Mouse (Mus musculus) embryonic facial prominence, embryonic 15.5 days (tissue): Measurements from ENCODE around the gene Cenpv. TPM values are rescaled to one million over a fixed set of nuclear protein-coding genes. Genes with fewer than 3 reads are reported as not detected.

ENCODE experiments used
- ATAC-seq: fragments of 200-750 bp; cut with Nextera tagmentation; 2 replicates; pipeline ENCODE4 v1.8.0; 2017; ENCODE audit warnings: low read depth, moderate TSS enrichment; ENCODE audit not compliant: insufficient number of reproducible peaks, low FRiP score, low TSS enrichment
- H3K27ac ChIP-seq: fragments of 300-500 bp; sonication (generic); replicated peaks from 2 replicates; pipeline ENCODE4 v1.5.1; 2015; ENCODE audit warnings: mild to moderate bottlenecking, inconsistent platforms
- H3K27me3 ChIP-seq: fragments of 300-500 bp; sonication (generic); 2 replicates; pipeline ENCODE4 v1.6.1; 2015; ENCODE audit warnings: inconsistent platforms
- H3K36me3 ChIP-seq: fragments of 300-500 bp; sonication (generic); 2 replicates; pipeline ENCODE4 v1.6.1; 2015; ENCODE audit warnings: mild to moderate bottlenecking, inconsistent platforms
- H3K4me1 ChIP-seq: fragments of 300-500 bp; sonication (generic); 2 replicates; pipeline ENCODE4 v1.6.1; 2015; ENCODE audit warnings: inconsistent platforms
- H3K4me2 ChIP-seq: fragments of 300-500 bp; sonication (generic); replicated peaks from 2 replicates; pipeline ENCODE4 v1.6.1; 2015; ENCODE audit warnings: mild to moderate bottlenecking, inconsistent platforms
- H3K4me3 ChIP-seq: fragments of 300-500 bp; sonication (generic); replicated peaks from 2 replicates; pipeline ENCODE4 v1.5.1; 2015; ENCODE audit warnings: mild to moderate bottlenecking, inconsistent platforms
- H3K9ac ChIP-seq: fragments of 300-500 bp; sonication (generic); 2 replicates; pipeline ENCODE4 v1.6.1; 2015; ENCODE audit warnings: inconsistent platforms
- H3K9me3 ChIP-seq: fragments of 300-500 bp; sonication (generic); replicated peaks from 2 replicates; pipeline ENCODE4 v1.6.1; 2016; ENCODE audit warnings: inconsistent platforms
- WGBS: fragments of 180-500 bp; shearing (Covaris S2); methylation state at CpG from one replicate; pipeline ENCODE4 v1.1.7; 2015; 5-methylcytosine and 5-hydroxymethylcytosine counted together
- polyA plus RNA-seq: library from polyadenylated mRNA; unstranded; fragments of >200 nt; fragmentation: Nextera tagmentation; extraction: Ambion mirVana; gene quantifications from 2 replicates; pipeline ENCODE4 v1.2.1, GENCODE M21; 2015

The Cenpv gene
- polyA plus RNA-seq, 1 experiment from 2014 or later: 29.0 TPM

DNA sequence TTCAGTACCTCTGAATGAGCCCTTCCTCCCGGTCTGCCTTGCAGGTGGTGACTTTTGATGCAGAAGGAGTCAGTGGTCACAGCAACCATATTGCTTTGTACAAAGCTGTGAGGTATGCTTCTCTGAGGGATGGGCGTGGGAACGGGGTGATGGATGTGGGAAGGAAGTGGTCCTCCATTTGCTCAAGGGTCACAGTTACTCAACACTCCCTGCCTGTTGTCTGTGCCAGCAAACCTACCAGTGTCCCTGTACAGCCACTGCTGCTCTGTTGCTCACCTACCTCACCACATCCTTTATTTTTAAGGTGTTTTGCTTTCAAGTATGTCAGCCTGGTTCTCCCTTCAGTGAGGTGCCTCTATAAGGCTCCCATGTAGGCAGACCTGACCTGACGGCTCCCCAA lies 31.4 kb downstream of the Cenpv start:
- WGBS: 87% methylated on average over 4 of the region's 4 CpGs
- Histone ChIP-seq H3K4me2 (no peak overlapping the region), H3K36me3 (no peaks in the 10 kb centered on the region), H3K9ac (no peak overlapping the region), H3K4me3 (no peak overlapping the region), H3K4me1 (peaks cover 8% of the 10 kb centered on the region; the same call in 1 of the 2 replicates), H3K27ac (no peak overlapping the region), H3K9me3 (no peaks in the 10 kb centered on the region), H3K27me3 (no peaks in the 10 kb centered on the region)
- ATAC-seq: no peak

GRCm38 (mm10) chr11:62500529-62500928 lies 38.5 kb downstream of the Cenpv start:
- Histone ChIP-seq H3K4me1 (no peaks in the 10 kb centered on the region; the same call in 1 of the 2 replicates), H3K27ac (no peak overlapping the region), H3K4me2 (no peak overlapping the region), H3K4me3 (no peak overlapping the region), H3K9me3 (no peaks in the 10 kb centered on the region), H3K27me3 (no peaks in the 10 kb centered on the region), H3K9ac (no peak overlapping the region), H3K36me3 (no peaks in the 10 kb centered on the region)
- 88% methylated on average over 2 of the region's 2 CpGs for WGBS
- no peak for ATAC-seq

GRCm38 (mm10) chr11:62498802-62499201 lies 40.3 kb downstream of the Cenpv start:
- Histone ChIP-seq H3K27me3 (no peaks in the 10 kb centered on the region), H3K4me2 (no peak overlapping the region), H3K36me3 (no peaks in the 10 kb centered on the region), H3K4me3 (no peak overlapping the region), H3K27ac (no peak overlapping the region), H3K4me1 (peaks cover 11% of the 10 kb centered on the region), H3K9me3 (no peaks in the 10 kb centered on the region), H3K9ac (no peak overlapping the region)
- ATAC-seq: no peak
- WGBS: 89% methylated on average over 2 of the region's 2 CpGs

DNA sequence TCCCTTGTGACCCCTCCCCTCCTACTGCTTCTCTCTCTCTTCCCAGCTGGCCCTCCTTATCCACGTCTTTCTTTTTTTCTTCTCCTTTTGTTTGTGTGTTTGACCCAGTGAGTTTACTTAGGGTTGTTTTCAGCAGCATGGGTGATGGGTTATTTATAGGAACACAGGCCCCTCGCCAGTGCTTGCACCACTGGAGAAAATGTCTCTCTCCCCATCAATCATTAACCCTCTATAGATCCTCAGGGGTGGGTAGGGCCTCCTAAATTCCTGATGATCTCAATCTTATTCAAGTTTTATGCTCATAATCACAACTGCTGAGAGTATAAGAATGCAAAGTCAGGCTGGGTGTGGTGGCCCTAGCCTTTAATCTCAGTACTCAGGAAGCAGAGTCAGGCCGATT lies 41.9 kb downstream of the Cenpv start:
- no peak overlapping the region for H3K9ac ChIP-seq
- H3K36me3 ChIP-seq: no peaks in the 10 kb centered on the region
- no peak for ATAC-seq
- H3K9me3 ChIP-seq: no peaks in the 10 kb centered on the region
- no peak overlapping the region for H3K27ac ChIP-seq
- H3K27me3 ChIP-seq: no peaks in the 10 kb centered on the region
- 56% methylated on average over 3 of the region's 3 CpGs for WGBS
- H3K4me1 ChIP-seq: peaks cover 11% of the 10 kb centered on the region
- H3K4me3 ChIP-seq: no peak overlapping the region
- no peak overlapping the region for H3K4me2 ChIP-seq

DNA sequence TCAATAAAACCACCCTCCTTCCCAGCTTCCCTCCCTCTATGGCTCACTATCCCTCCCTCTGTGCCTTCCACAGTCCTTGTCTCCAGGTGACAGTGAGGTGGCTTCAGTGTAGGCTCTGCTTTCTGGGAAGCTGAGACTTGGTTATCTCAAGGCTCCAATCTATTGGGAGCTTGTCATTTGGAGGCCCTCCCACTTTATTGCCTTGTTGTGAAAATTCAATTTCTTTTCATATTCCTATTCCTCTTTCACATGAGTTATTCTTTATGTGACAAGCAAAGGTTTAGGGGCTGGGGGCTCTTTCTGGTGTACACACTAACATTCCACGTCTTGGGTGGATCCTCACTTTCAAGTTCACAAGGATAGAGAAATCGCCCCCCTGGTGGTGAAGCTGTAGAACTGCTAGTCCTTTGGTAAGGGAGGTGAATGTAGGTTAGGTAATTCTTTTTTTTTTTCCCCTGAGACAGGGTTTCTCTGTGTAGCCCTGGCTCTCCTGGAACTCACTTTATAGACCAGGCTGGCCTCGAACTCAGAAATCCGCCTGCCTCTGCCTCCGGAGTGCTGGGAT lies 42.8 kb downstream of the Cenpv start:
- Histone ChIP-seq H3K9ac (no peak overlapping the region), H3K27me3 (no peaks in the 10 kb centered on the region), H3K4me3 (no peak overlapping the region), H3K4me1 (peaks cover 11% of the 10 kb centered on the region), H3K4me2 (no peak overlapping the region), H3K9me3 (no peaks in the 10 kb centered on the region), H3K27ac (no peak overlapping the region), H3K36me3 (no peaks in the 10 kb centered on the region)
- ATAC-seq: no peak
- 62% methylated on average over 5 of the region's 5 CpGs for WGBS

DNA sequence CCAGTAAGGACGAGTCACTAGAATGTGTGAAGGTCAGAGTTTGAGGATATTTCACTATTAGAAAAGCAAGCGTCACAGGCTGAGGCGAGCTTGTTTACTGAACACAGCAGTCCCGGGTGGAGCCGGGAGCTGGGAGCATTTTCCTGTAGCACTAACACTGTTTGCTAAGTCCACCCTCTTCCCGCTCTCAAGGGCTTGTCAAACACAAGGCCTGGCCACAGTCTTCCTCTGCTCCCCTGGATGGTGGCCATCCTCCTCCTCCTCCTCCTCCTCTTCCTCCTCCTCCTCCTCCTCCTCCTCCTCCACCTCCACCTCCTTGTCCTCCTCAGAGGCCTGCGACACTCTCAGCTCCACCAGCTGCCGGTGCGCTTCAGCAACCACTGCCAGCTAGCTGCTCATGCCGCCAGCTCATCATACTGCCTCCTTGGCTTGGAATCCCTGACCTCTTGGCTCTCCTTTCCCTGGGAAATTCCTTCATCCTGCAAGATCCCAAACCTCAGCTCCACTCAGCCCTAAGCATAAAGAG lies 43.7 kb downstream of the Cenpv start:
- WGBS: 42% methylated on average over 9 of the region's 10 CpGs
- ATAC-seq: no peak
- Histone ChIP-seq H3K4me1 (peaks cover 11% of the 10 kb centered on the region), H3K27me3 (no peaks in the 10 kb centered on the region), H3K4me2 (no peak overlapping the region), H3K4me3 (no peak overlapping the region), H3K9ac (no peak overlapping the region), H3K27ac (peak overlapping the region; percentile 24), H3K9me3 (no peaks in the 10 kb centered on the region), H3K36me3 (no peaks in the 10 kb centered on the region)

GRCm38 (mm10) chr11:62494754-62495275 lies 44.2 kb downstream of the Cenpv start:
- Histone ChIP-seq H3K4me2 (no peak overlapping the region), H3K27me3 (no peaks in the 10 kb centered on the region)

DNA sequence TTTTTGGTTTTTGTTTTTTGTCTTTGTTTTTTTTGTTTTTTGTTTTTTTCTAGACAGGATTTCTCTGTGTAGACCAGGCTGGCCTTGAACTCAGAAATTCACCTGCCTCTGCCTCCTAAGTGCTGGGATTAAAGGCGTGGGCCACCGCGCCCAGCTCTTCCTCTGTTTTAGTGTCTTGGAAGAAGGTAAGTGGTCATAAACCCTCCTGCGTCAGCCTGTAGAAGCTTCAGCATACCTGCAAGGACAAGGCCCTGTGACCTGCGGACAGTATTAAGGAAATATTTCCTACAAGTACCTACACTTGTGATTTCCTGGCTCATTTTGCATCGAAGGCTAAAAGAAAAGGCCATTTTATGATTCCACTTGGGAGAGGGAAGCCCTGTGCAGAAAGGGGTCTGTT lies 45.4 kb downstream of the Cenpv start:
- Histone ChIP-seq H3K9ac (no peak overlapping the region), H3K4me2 (no peak overlapping the region), H3K27ac (no peak overlapping the region), H3K9me3 (no peaks in the 10 kb centered on the region), H3K36me3 (no peaks in the 10 kb centered on the region), H3K4me1 (peaks cover 11% of the 10 kb centered on the region), H3K4me3 (no peak overlapping the region), H3K27me3 (no peaks in the 10 kb centered on the region)
- WGBS: 97% methylated on average over 6 of the region's 6 CpGs
- no peak for ATAC-seq

More at GRCm38 (mm10) chr11:62494754-62495275, 44.2 kb downstream of the Cenpv start:
- 7% methylated on average over 6 of the region's 6 CpGs for WGBS
- no peaks in the 10 kb centered on the region for H3K36me3 ChIP-seq
- H3K4me3 ChIP-seq: no peak overlapping the region
- ATAC-seq: peak; percentile 51
- H3K27ac ChIP-seq: peak overlapping the region; percentile 24
- peaks cover 11% of the 10 kb centered on the region for H3K4me1 ChIP-seq
- no peaks in the 10 kb centered on the region for H3K9me3 ChIP-seq
- H3K9ac ChIP-seq: no peak overlapping the region

DNA sequence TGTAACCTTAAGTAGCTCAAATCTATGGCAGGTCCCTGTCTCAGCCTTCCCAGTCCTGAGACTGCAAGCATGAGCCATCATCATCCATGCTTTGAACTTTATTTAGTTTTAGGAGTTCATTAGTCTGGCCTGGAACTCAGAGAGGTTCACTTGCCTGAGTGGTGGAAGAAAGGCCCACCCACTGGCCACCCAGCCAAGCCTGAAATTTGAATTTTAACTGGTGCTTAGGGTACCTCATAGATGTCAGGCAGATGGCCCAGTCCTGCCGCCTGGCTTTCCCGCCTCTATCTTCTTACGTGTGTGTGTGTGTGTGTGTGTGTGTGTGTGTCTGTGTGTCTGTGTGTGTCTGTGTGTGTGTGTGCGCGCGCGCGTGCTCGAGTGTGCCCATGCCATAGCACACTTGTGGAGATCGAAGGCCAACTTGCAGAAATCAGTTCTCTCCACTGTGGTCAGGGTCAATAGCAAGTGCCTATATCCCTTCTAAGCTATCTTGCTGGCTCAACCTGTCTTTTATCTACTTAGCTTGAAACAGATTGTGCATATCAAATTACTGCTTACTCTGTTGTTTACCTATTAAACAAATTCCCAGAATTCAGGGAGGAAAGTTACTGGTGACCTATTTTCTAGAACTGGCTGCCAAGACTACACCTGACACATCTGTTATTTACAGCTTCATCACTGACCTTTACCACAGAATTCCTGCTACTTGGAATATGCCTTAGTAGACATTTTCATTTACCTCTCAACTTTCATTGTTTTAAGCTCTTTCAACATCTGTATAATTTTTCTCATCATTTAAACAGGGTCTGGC lies 51.3 kb downstream of the Cenpv start:
- H3K27me3 ChIP-seq: no peaks in the 10 kb centered on the region
- no peak overlapping the region for H3K4me3 ChIP-seq
- 92% methylated on average over 10 of the region's 10 CpGs for WGBS
- no peaks in the 10 kb centered on the region for H3K9me3 ChIP-seq
- H3K4me1 ChIP-seq: no peaks in the 10 kb centered on the region
- no peaks in the 10 kb centered on the region for H3K36me3 ChIP-seq
- no peak overlapping the region for H3K9ac ChIP-seq
- no peak for ATAC-seq
- no peak overlapping the region for H3K27ac ChIP-seq
- no peak overlapping the region for H3K4me2 ChIP-seq

DNA sequence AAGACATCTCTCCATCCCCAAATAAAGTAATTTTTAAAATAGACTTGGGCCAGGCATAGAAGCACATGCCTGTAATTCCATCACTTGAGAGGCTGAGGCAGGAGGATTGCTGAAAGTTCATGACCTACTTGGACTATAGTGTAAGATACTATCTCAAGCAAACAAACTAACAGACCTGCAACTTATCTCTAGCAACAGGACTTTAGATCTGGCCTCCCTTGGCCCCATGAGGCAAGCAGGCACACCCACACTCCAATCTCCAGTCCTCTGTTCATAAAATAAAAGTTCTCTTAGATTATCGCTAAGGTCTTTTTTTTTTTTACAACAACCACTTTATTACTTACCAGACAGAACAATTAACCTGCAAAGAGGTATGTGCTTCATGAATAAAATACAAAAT lies 52.1 kb downstream of the Cenpv start:
- Histone ChIP-seq H3K27ac (no peak overlapping the region), H3K36me3 (no peaks in the 10 kb centered on the region), H3K4me3 (no peak overlapping the region), H3K4me2 (no peak overlapping the region), H3K27me3 (no peaks in the 10 kb centered on the region), H3K4me1 (no peaks in the 10 kb centered on the region), H3K9ac (no peak overlapping the region), H3K9me3 (no peaks in the 10 kb centered on the region)
- 90% methylated on average over 1 of the region's 1 CpGs for WGBS
- ATAC-seq: no peak

DNA sequence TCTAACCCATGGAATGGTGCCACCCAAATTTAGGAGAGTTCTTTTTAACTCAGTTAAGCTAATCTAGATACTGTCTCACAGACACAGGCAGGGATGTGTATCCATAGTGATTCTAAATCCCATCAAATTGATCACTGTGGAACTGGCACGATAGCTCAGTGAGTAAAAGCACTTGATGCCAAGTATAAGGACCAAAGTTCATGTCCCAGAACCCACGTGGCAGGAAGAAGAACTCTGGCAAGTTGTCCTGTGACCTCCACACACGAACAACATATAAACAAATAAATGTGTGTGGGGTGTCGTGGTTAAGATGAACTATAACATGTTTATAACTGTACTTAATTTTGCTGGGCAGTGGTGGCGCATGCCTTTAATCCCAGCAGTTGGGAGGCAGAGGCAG lies 59.5 kb downstream of the Cenpv start:
- no peaks in the 10 kb centered on the region for H3K9me3 ChIP-seq
- no peak overlapping the region for H3K4me3 ChIP-seq
- H3K4me1 ChIP-seq: no peaks in the 10 kb centered on the region
- ATAC-seq: no peak
- WGBS: 88% methylated on average over 5 of the region's 5 CpGs
- no peak overlapping the region for H3K9ac ChIP-seq
- no peaks in the 10 kb centered on the region for H3K27me3 ChIP-seq
- no peaks in the 10 kb centered on the region for H3K36me3 ChIP-seq
- H3K4me2 ChIP-seq: no peak overlapping the region
- H3K27ac ChIP-seq: no peak overlapping the region
